Mouse (Mus musculus) T-cell, adult 66 days (primary cell): ENCODE measurements around the gene Lztfl1. TPM values are rescaled to one million over a fixed set of nuclear protein-coding genes. Genes with fewer than 3 reads are reported as not detected.

Experiments
- total RNA-seq, 2 experiments: library from RNA; stranded (reverse); gene quantifications; 3 replicates in 1 of 2; 4 replicates in 1 of 2; pipeline ENCODE4 v1.2.4; 2023

Lztfl1 gene
- total RNA-seq, result 10 to 100 TPM; 52.7 to 56.2 TPM

DNA sequence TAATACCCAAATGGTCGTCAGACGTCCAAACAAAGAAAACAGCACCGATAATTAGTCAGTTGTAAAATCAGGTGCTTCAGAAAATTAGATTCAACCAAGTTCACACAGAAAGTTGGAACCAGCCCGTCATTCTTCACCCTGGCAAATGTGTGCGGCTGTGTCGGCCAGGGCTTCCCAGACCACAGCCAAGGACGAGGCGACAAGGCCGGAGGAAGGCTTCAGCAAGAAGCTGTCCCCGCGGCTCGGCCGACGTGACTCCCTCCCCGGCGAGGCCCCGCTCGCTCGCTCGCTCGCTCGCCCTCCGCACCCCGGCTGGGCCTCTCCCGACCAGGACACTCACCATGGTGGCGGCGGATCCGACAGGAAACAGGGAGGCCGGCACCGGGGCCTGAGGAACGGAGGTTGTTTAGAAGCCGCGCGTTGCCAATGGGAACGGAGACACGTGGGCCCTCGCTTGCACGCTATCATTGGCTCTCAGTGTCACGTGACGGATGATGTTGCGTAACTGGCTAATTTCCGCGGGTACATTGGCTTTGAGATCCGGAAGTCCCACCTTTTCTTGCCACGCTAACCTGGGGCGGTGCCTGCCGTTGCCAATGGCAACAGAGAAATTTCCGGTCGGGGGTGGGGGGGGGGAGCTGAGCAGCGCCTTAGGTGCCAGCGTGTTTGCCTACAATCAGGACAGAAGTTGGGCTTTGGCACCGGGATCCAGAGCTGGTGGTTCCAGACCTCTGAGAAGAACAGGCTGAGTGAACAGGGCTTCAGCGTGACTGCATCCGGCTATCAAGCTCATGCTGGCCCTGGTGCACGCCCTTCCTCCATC is at the start of gene Lztfl1:
TSS of gene Lztfl1 (minus strand) at position 512 of the 823 bp plus-strand sequence.

DNA sequence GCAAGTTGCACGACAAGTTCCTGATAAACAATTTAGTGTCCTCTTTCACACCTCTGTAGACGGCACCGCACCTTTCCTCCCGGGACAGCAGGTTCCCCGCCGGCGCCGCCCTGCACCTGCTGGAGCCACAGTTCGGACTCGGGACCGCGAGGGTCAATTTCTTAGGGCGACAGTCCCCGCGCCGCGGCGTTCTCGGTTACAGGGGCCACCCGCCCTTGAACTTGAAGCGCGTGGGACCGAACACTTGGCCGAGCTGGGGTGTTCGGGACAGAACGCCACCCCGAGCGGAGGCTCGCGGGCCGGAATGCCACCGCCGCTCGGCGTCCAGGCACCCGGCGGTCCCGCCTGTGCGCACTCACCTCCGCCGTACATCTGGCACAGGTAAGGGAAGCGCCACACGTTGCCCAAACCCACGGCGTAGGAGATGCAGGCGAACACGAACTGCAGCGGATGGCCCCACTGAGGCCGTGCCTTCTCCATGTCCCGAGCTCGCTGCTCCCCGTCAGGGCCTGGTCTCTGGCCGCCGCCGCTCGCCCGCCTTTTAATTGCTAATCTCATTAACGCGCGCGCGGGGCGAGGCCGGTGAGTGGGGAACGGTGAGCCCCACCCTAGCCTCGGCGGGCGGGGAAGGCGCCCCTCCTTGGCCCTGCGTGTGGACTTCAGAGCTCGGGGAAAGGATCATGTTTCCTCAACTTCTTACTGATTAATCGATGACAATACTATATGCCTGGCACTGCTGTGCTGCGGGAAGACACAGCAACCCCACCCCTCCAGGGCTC is 39.0 kb downstream of the Lztfl1 start, which contains the start of the genes Ccr9 and Slc6a20a:
TSS of gene Ccr9 (plus strand) at position 113 of the 779 bp plus-strand sequence.
TSS of gene Slc6a20a (minus strand) at position 559 of the 779 bp plus-strand sequence.

Other genes starting within 250 kb of the Lztfl1 start
- gene Limd1, start 239.0 kb downstream of the Lztfl1 start, total RNA-seq, result 10 to 100 TPM; 86.4 to 93.2 TPM
- gene Sacm1l, start 187.9 kb downstream of the Lztfl1 start, total RNA-seq, result 10 to 100 TPM; 24.4 to 31.3 TPM
- gene Slc6a20b, start 85.1 kb downstream of the Lztfl1 start, total RNA-seq, result not detected
- gene Ccr9, start 39.3 kb downstream of the Lztfl1 start, total RNA-seq, result 10 to 100 TPM; 48.5 to 76.8 TPM
- gene Slc6a20a, start 38.8 kb downstream of the Lztfl1 start, total RNA-seq, result not detected
- 10 to 100 TPM; 27.5 to 42.1 TPM for gene Cxcr6, start 88.8 kb upstream of the Lztfl1 start, total RNA-seq
- 10 to 100 TPM; 64.5 to 65.1 TPM for gene Fyco1, start 134.2 kb upstream of the Lztfl1 start, total RNA-seq
- not detected for gene Xcr1, start 144.3 kb upstream of the Lztfl1 start, total RNA-seq